Comparison of ENCODE assay signal across 8 mouse cellular contexts in genomic region chr6:47594141-47594835, GRCm38 (mm10). TPM values are rescaled to one million over a fixed set of nuclear protein-coding genes. Genes with fewer than 3 reads are reported as not detected.
DNase-seq lines count a peak whose midpoint lies in the region; ATAC-seq and TF ChIP-seq lines count a peak whose summit lies in the region.

No protein-coding gene starts in this region.

- H3K9me3 ChIP-seq in forebrain, embryonic 16.5 days (ENCODE audit: control insufficient read depth, low read length): no peaks in the 10 kb centered on the region
- H3K9me3 ChIP-seq in lung, embryonic 15.5 days: no peaks in the 10 kb centered on the region

- H3K36me3 ChIP-seq in forebrain, embryonic 16.5 days (ENCODE audit: control insufficient read depth, insufficient read depth): no peaks in the 10 kb centered on the region
- H3K36me3 ChIP-seq in lung, embryonic 15.5 days: no peaks in the 10 kb centered on the region
- H3K36me3 ChIP-seq in thymus, adult 2 months (ENCODE audit: control insufficient read depth, insufficient read depth, low read length): no peaks in the 10 kb centered on the region

- H3K9ac ChIP-seq in forebrain, embryonic 16.5 days (replicated peaks; ENCODE audit: low read depth, low read length): peak overlapping the region; percentile 99
- peak overlapping the region; percentile 98 for H3K9ac ChIP-seq in lung, embryonic 15.5 days

- H3K27me3 ChIP-seq in forebrain, embryonic 16.5 days (replicated peaks; ENCODE audit: control insufficient read depth, insufficient read depth, low read length): no peaks in the 10 kb centered on the region
- no peaks in the 10 kb centered on the region for H3K27me3 ChIP-seq in lung, embryonic 15.5 days
- H3K27me3 ChIP-seq in thymus, adult 2 months (ENCODE audit: control insufficient read depth, insufficient read depth, low read length): no peaks in the 10 kb centered on the region

- H3K4me2 ChIP-seq in forebrain, embryonic 16.5 days (ENCODE audit: low read length): peak overlapping the region; percentile 80
- H3K4me2 ChIP-seq in lung, embryonic 15.5 days: peak overlapping the region; percentile 83

- peak overlapping the region; percentile 99 for H3K27ac ChIP-seq in forebrain, embryonic 16.5 days (ENCODE audit: low read length)
- peak overlapping the region; percentile 98 for H3K27ac ChIP-seq in lung, embryonic 15.5 days
- peak overlapping the region; percentile 61 for H3K27ac ChIP-seq in olfactory bulb, adult 2 months (ENCODE audit: insufficient read depth, low read depth, low read length)
- peak overlapping the region; percentile 46 for H3K27ac ChIP-seq in thymus, adult 2 months (ENCODE audit: control insufficient read depth, insufficient read depth, low read length)

- intact Hi-C loops in heart, postnatal 36 days (cut with DNase I): loop anchor here (2.0 kb wide), 1 partner anchor 139 kb away; no protein-coding TSS in a partner anchor

- TF ChIP-seq CTCF in olfactory bulb, adult 2 months (IDR thresholded peaks at IDR 0.05; ENCODE audit: insufficient read depth, low read depth, low read length): no peak
- no peak for TF ChIP-seq CTCF in thymus, adult 2 months (IDR thresholded peaks at IDR 0.05; ENCODE audit: borderline replicate concordance, control insufficient read depth, extremely low read depth, insufficient read depth, low read length, poor library complexity)

- ATAC-seq in forebrain, embryonic 16.5 days: peak; percentile 66
- peak; percentile 73 for ATAC-seq in lung, embryonic 15.5 days (ENCODE audit: borderline replicate concordance, extremely low read depth, low FRiP score, low TSS enrichment)

- peaks cover 15% of the 10 kb centered on the region for H3K4me1 ChIP-seq in forebrain, embryonic 16.5 days (replicated peaks; ENCODE audit: control insufficient read depth, insufficient read depth, low read length)
- peaks cover 16% of the 10 kb centered on the region; the same call in 1 of the 2 replicates for H3K4me1 ChIP-seq in lung, embryonic 15.5 days
- H3K4me1 ChIP-seq in olfactory bulb, adult 2 months (ENCODE audit: control insufficient read depth, insufficient read depth, low read length): no peaks in the 10 kb centered on the region
- 0 out of 2 replicates have a peak, but pooled peaks cover 2% of the 10 kb centered on the region for H3K4me1 ChIP-seq in thymus, adult 2 months (replicated peaks; ENCODE audit: control insufficient read depth, insufficient read depth, low read length)

- H3K4me3 ChIP-seq in forebrain, embryonic 16.5 days (replicated peaks; ENCODE audit: low read length): peak overlapping the region; percentile 99
- H3K4me3 ChIP-seq in lung, embryonic 15.5 days: peak overlapping the region; percentile 83
- H3K4me3 ChIP-seq in olfactory bulb, adult 2 months (ENCODE audit: insufficient read depth, low read depth, low read length): peak overlapping the region; percentile 82
- peak overlapping the region; percentile 70 for H3K4me3 ChIP-seq in thymus, adult 2 months (ENCODE audit: control insufficient read depth, insufficient read depth, low read length)

- under 1% methylated on average over 61 of the region's 74 CpGs for WGBS in forebrain, embryonic 16.5 days
- under 1% methylated on average over 74 of the region's 74 CpGs for WGBS in lung, embryonic 15.5 days
- under 1% methylated on average over 74 of the region's 74 CpGs for WGBS in olfactory bulb, adult 2 months
- under 1% methylated on average over 74 of the region's 74 CpGs for WGBS in thymus, adult 2 months

- no peak for TF ChIP-seq POLR2A in olfactory bulb, adult 2 months (IDR thresholded peaks at IDR 0.05; ENCODE audit: insufficient read depth, low read depth, low read length)
- TF ChIP-seq POLR2A in thymus, adult 2 months (IDR thresholded peaks at IDR 0.05; ENCODE audit: control insufficient read depth, extremely low read depth, insufficient read depth, low read length, poor library complexity): no peak

- peak; percentile 81 for DNase-seq in ES-CJ7 (ENCODE audit: low read depth, low spot score)
- DNase-seq in cerebellum, adult 18-20 months: peak; percentile 70 to 77
- peak; percentile 69 to 77 for DNase-seq in heart, postnatal 36 days
- peak; percentile 40 to 46 for DNase-seq in layer of hippocampus, adult 8-10 months (ENCODE audit: low spot score in 2 of 2)
- peak; percentile 80 for DNase-seq in thymus, adult 2 months

RNA-seq across cellular contexts. Expression of gene Ezh2, which starts 0.9 kb away (rescaled TPM):
- polyA plus RNA-seq in forebrain, embryonic 16.5 days (2015; fragmentation: Nextera tagmentation; extraction: Ambion mirVana): 144 and 150 TPM in 2 replicates
- 10 to 100 TPM; 10.8 to 11.4 TPM for total RNA-seq in heart, postnatal 36 days (2021)
- total RNA-seq in layer of hippocampus, adult 8-10 months (2022): 10 to 100 TPM; 11.9 to 17.5 (median 12.8) TPM
- polyA plus RNA-seq in lung, embryonic 15.5 days (2015; fragmentation: Nextera tagmentation; extraction: Ambion mirVana): 99.6 and 106 TPM in 2 replicates
- not detected in 2 replicates for polyA plus RNA-seq in olfactory bulb, adult 2 months (2012; ENCODE audit: insufficient read depth, insufficient read length, low replicate concordance, missing spikeins)
- 56.3 and 70.2 TPM in 2 replicates for polyA plus RNA-seq in thymus, adult 2 months (2012; rRNA removed)

Comparison
In these comparisons a context has a peak if more than half of its experiments do, and no peak if none do; other contexts are left out.
1. Peak in every context shown above with its lines: DNase-seq, ATAC-seq, H3K4me3 ChIP-seq and H3K27ac ChIP-seq.
2. H3K27ac ChIP-seq: peak in every context shown above with its lines; median percentile 99 in forebrain, embryonic 16.5 days; 98 in lung, embryonic 15.5 days; 61 in olfactory bulb, adult 2 months; 46 in thymus, adult 2 months.